Mouse (Mus musculus) ZHBTc4 (cell line): ENCODE measurements around the gene Bmpr1a.
"Not testable (repeated sequence)": the region's sequence is repeated elsewhere in the genome, so short reads cannot be mapped to it uniquely, and the experiment has no call there.

Experiments used
- DNase-seq: peaks from one replicate; pipeline ENCODE4 v3.0.0-alpha.2; 2011; ENCODE audit warnings: low read depth, low spot score

Gene Bmpr1a

DNA sequence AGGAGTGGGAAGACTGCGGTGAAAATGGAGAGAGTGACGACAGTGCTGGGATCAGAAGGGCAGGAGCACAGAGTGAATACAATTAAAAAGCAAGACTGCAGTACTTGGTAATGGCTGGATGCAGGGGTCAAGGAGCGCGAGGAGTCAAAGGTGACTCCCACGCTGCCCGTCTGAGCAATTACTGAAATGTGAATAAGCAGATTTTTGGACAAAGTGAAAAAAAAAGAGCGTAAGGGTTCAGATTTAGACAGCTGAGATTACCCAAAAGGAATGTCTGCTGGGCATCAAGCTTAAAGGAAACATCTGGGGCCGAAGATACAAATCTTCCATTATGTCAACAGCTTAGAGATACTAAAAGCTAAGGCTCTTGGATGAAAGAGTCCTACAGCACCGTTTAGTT, 53.3 kb downstream of the Bmpr1a start:
- DNase-seq, result no peak

DNA sequence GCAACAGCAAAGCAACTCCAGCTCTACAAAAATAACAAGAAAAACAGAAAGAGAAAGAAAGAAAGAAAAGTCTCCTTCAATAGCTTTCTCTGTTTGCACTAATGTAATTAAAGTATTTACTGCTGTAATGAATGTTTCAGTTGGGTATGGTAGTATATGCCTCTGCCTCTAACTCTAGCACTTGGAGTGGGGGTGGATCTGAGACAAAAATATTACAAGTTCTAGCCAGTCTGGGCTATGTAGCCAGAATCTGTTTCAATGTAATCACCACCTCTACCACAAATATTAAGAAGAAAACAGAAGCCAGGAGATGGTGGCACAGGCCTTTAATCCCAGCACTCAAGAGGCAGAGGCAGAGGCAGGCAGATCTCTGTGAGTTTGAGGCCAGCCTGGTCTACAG, 54.7 kb downstream of the Bmpr1a start:
- DNase-seq, result no peak

DNA sequence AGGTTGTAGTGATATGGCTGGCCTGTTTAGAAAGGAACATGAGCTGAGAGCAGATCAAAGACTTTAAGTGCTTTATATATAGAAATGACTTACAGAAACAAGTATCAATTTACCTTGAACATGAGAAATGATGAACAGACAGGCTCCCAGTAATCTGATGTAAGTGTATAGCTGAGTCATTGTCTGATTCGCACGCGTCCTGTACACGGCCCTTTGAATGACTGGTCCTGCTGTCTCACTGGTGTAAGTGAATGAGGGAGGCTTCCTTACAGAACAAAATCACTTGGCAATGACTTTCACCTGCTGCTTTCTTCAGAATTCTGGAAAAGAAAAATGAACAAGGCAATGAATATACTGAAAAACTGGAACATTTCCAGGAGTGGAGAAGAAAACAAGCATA, 55.5 kb downstream of the Bmpr1a start:
- DNase-seq, result no peak

DNA sequence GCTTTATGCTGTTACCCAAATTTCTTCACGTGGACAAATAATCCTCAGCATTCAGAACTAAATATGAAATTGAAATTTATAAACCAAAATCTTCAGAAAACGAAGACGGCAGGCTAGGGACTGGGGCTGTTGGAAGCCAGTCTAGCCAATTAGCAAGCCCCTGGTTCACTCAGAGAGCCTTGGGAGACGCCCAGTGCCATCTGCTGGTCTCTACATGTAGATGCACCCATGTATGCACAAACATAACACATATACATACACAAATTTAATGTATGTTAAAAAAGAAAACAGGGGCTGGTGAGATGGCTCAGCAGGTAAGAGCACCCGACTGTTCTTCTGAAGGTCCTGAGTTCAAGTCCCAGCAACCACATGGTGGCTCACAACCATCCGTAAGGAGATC, 56.5 kb downstream of the Bmpr1a start:
- DNase-seq, result peak; percentile 63

DNA sequence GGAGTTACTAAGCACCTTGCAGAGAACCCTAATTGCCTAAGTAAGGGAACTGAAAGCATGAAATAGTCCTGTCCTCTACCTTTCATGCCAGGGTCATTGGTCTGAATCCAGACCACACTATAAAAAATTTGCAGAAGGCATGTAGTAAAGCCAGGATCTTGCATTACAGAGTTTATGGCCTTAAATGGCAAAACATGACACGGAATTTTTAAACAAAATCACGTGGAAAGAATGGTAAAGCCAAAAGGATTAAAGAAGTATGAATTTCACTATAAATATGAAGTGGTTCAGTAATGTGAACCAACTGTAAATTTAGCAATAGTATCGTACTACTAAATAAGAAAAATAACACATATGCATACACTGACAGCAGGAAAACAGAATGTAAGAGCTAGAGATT, 57.8 kb downstream of the Bmpr1a start:
- no peak for DNase-seq

DNA sequence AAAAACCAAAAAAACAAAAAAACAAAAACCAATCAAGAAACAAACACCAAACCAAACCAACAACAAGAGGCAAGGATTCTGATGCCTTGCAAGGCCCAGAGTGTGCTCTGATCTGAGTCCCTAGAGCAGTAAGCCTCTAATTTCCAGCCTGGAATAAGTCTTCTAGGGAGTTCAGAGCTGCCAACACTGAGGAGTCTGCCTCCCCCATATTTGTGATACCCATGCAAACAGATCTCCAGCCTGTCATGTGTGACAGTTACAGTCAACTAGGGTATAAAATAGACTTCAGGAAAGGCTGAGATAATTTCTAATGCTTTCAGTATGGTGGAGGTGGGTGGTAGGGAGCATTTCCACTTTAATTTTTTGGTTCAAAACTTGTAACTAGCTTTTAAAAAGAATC, 58.2 kb downstream of the Bmpr1a start:
- no peak for DNase-seq

DNA sequence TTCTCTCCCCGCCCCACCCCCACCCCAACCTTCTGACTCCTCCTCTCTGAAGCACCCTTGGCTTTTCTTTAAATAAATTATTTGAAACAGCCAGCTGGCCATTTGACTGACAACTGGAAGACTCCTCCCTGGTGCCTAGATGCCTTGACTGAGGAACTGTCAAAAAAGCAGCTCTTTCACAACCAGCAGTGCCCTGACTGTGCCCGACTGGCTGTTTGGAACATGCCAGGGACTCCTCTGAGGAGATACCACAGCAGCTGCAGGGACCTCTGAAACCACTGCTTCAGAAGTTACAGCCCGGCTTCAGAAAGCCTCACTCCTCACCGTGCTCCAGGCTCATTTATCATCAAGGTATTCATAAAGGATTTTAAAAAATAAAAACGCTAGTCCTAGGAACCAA, 58.8 kb downstream of the Bmpr1a start:
- no peak for DNase-seq

DNA sequence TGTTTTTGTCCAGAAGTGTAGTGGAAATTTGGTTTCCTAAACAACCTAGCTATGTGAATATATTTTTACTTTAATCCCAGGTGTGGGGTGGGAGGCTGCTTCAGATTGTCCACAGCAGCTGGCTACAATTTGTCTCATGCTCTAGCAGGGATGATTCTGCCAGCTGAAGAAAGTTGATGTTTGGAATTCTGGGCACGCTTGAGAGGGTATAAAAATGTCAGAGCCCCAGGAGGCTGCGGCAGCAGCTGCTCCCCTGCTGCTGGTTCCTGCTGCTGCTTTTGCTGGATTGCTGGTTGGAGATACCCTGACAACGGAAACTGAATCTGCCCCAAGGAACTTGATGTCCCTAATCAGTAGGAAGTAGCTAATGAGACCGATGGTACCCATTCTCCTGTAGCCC, 60.6 kb downstream of the Bmpr1a start:
- DNase-seq, result no peak

DNA sequence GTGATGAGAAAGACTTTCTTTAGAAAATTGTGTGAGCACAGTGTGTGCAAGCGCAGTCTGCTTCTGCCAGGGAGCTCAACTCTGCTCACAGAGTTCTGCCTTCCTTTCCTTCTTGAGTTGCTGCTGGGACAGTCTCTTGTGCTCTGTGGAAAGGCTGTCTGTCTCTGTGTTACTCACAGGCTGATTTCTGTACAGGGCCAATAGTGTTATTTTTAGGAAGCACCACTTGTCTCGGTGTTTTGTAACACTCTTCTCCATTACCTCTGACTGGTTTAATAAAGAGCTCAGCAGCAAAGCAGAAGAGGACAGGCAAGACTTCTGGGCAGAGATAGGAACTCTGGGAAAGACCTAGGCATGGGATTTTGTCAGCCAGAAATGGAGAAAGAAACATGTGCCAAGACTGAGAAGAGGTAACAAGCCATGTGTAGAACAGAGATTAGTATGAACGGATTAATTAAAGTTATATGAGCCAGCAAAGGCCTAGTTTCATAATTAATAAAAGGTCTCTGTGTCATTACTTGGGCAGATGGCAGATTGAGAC, 62.5 kb downstream of the Bmpr1a start:
- no peak for DNase-seq

DNA sequence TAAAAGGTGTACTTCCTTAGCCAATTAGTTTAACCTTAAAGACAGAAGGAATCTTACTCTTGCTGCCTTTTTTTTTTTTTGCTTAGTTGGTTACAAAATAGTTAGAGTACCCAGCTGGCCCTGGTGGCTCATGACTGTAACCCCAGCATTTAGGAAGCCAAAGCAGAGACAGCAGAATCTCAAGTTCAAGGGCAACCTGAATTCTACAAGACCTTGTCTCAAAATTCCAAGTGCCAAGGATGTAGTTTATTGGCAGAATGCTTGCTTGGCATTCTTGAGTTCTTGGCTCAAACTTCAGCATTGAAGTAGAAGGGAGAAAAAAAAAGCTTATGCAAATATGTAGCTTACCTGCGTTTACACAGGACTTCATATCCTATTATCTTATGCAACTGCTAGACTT, 74.1 kb downstream of the Bmpr1a start:
- DNase-seq, result no peak

DNA sequence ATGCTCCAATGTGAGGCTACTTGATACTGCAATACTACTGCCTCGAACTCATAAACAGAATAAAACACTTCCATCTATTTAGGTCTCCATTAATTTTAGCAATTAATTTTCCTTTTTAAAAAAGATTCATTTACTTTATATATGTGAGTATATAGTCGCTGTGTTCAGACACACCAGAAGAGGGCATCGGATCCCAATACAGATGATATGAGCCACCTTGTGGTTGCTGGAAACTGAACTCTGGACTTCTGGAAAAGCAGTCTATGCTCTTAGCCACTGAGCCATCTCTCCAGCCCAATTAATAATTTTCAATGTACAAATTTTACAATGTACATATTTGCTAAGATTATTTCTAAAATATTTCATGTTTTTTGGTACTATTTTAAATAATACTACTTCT, 74.9 kb downstream of the Bmpr1a start:
- no peak for DNase-seq

DNA sequence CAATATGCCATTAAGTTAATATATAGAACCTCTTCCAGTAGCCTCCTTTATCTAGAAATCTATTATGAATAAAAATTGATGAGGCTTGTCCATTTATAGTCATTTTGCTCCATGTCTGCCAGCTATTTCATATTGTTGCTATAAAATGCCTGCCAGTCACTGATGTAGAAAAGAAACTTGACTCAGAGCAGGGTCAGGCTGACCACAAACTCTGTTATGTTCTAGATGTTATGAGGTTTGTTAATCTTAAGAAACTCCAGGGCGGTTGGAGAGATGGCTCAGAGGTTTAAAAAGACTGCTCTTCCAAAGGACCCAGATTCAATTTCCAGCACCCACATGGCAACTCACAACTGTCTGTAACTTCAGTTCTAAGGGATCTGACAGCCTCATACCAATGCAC, 82.1 kb downstream of the Bmpr1a start:
- no peak for DNase-seq

DNA sequence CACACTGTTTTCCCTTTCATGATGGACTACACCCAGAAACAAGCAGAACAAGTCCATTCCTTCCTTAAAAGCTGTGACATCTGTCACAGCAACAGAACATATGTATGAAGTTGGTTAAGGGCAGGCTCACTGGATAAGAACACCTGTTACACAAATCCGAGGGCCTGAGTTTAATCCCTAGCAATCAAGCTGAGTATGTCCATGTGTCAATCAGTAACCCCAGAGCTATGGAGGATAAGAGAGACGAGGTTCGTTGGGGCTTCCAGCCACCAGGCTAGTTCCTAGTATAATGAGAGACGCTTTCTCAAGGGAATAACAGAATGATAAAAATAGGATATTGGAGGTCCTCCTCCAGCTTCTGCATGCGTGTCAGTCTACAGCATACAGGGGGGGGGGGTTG, 85.6 kb downstream of the Bmpr1a start:
- DNase-seq, result no peak

DNA sequence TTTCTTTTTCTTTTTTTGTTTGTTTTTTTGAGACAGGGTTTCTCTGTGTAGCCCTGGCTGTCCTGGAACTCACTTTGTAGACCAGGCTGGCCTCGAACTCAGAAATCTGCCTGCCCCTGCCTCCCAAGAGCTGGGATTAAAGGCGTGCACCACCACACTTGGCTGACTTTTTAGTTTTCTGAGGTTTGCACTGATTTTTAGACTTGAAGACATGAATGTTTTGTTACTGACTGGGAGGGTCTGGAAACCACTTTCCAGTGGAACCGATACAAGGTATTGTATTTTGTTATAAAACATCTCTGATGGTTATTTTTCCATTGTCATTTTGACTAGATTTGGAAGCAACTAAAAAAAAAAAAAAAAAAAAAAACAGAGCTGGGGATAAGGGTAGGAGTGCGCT, 86.2 kb downstream of the Bmpr1a start:
- DNase-seq, result not testable (repeated sequence)

DNA sequence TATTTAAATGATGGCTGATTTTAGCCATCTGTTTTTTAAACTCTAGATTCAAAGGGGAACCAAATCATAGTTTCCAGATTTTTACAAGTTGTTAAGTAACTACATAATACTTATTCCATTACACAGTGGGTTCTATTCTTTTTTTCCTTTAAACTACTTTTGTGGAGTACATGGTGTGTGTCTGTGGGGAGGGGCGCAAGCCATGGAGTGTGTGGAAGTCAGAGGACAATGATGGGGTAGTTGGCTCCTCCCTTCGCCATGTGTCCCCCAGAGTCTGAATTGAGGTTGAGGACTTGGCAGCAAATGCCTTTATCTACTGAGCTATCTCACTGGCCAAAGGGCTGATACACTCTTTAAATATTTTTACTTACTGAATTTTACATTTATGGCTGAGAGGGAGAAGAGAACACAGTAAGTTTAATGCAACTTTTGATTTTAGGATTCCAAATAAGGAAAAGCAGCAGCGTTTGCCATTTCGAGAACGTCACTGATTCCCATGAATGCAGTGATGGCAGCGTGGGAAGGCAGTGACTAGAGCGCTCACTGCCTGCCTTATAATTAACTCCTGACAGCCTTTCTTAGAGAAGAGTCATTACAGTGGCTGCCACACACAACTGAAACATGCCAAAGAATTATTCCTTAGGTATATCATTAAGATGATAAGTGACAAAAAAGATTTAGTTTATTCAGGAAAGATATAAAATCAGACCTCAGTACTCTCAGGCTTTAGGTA, 90.8 kb downstream of the Bmpr1a start:
- DNase-seq, result no peak

DNA sequence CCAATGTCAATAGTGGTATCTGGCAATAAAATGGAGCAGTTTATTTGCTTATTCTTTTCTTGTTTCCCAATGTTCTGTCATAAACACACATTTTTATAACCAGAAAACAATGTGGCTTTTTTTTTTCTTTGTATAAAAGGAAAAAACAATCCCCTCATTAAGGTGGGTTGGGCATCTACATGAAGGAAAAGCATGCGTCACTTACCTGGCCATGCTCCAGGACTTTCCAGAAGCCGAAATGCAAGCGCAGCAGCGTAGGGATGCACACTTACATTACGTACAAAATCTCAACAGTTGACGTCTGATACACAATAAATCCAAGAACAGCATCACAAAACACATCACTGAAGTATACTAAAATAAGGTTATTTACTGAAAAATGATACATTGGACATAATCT, 92.4 kb downstream of the Bmpr1a start:
- DNase-seq, result no peak

DNA sequence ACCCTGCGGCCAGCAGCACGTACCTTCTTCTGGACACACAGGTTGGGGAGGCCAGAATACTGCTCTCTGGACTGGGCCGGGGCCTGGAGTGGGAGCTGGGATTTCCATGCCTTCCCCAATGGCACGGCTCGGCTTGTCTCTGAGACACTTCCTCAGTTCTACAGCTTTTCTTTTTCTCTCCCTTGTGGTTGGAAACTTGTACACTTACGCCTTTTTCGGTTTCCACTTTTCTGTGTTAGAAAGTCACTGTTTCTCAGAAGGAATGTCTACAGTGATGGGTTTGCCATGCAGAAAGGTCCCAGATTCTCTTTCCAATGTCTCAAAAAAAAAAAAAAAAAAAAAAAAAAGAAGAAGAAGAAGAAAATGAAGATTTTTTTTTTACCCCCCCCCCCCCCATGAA, 99.7 kb downstream of the Bmpr1a start:
- no peak for DNase-seq

DNA sequence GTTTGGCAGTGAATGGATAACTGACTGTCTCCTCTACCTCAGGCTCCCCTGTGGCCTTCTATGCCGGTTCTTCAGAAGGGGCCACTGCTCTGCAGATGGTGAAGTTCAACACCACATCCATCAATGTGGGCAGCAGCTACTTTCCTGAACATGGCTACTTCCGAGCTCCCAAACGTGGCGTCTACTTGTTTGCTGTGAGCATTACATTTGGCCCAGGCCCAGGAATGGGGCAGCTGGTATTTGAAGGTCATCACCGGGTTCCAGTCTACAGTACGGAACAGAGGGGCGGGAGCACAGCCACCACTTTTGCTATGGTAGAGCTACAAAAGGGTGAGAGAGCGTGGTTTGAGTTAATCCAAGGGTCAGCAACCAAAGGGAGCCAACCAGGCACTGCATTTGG, 100.3 kb downstream of the Bmpr1a start:
- no peak for DNase-seq

DNA sequence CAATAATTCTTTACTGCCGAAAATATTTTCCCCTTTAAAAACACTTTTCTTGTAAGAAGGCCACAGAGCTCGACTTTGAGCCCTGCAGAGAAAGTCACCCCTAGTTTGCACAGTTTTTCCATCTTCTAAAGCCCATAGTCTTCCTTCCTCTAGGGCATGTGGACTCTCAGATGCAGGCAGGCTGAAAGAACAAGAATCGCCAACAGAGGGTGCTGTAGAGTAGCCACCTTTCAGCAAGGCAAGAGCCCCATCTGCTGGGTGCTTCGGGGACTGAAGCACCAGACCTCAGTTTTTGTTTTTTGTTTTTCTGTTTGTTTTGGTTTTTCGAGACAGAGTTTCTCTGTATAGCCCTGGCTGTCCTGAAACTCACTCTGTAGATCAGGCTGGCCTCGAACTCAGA, 102.0 kb downstream of the Bmpr1a start:
- peak; percentile 93 for DNase-seq

DNA sequence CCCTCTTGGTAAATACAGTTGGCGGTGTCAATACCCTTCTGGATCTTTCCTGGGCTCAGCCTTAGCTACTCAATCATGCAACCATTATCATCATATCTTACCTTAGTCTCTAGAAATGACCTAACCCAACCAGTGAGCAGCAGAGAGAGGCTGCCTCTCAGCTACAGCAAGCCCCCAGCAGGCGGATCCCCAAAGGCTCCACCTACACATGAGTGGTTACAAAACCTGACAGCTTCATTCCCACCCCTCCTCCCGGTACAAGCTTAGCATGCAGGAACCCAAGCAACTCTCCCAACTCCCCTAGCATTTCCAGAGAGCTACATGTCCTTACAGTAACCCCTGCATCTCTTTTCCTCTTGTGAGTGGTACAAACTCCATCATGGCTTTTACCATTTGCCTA, 103.1 kb downstream of the Bmpr1a start:
- peak; percentile 58 for DNase-seq

DNA sequence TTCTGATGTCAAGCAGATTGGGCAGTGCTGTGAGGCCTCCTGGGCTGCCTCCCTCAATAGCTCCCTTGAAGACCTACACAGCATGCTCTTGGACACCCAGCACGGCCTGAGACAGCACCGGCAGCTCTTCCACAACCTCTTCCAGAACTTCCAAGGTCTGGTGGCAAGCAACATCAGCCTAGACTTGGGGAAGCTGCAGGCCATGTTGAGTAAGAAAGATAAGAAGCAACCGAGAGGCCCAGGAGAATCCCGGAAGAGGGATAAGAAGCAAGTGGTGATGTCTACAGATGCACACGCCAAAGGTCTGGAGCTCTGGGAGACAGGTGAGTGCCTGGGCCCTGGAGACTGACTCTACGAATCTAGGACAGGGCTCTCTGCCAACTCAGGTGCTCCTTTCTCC, 103.8 kb downstream of the Bmpr1a start:
- DNase-seq, result no peak

DNA sequence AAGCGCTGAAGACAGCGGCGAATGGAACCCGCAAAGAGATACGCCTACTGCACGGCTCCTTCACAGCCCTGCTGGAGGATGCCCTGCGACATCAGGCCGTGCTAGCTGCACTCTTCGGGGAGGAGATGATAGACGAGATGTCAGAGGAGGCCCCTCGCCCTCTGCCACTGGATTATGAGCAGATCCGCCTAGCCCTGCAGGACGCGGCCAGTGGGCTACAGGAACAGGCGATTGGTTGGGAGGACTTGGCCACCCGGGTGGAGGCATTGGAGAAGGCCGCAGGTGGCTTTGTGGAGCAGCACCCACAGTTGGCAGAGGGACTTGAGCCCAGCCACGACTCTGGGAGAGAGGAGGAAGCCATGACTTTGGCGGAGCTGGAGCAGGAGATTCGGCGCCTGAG, 104.2 kb downstream of the Bmpr1a start:
- DNase-seq, result peak; percentile 46

DNA sequence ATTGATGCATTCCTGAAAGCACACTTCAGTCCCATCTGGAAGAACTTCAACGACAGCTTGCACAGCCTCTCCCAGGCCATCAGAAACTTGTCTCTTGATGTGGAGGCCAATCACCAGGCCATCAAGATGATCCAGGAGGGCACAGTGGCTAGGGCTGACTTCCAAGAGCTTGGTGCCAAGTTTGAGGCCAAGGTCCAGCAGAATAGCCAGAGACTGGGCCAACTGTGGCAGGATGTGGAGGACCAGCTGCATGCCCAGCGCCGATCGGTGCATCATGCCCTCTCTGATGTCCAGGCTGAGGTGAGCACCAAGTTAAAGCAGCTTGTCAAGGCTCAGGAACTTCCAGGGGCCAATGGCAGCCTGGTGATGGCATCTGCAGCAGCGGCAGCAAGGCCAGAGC, 105.3 kb downstream of the Bmpr1a start:
- no peak for DNase-seq

DNA sequence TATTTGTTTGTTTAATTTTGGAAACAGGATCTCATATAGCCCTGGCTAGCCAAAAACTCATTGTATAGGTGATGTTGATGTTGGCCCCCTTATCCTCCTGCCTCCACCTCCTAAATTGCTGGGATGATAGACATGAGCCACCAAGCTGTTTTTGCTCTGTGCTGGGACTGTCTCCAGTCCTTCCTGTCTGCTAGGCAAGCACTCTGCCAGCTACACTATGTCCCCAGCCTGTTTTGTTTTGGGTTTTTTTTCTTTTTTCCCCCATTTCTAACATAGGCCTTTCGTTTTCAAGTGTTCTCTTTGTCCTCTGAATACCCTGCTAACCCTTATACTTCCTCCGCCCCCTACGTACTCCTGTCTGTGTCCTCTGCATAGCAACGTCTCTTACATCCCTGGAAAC, 109.8 kb downstream of the Bmpr1a start:
- DNase-seq, result no peak
